Mouse (Mus musculus) testis, adult 2 months (tissue): Measurements from ENCODE around the gene Ttc37.

ENCODE experiments used
- CTCF ChIP-seq: fragments of 200-500 bp; IDR thresholded peaks from 2 replicates; pipeline ENCODE4 v1.5.1; 2012; ENCODE audit warnings: low read depth, mild to moderate bottlenecking, inconsistent platforms, low read length, moderate library complexity; ENCODE audit not compliant: control insufficient read depth, insufficient read depth, insufficient replicate concordance
- POLR2A ChIP-seq: fragments of 200-500 bp; IDR thresholded peaks from 2 replicates; pipeline ENCODE4 v1.6.1; 2012; ENCODE audit warnings: low read depth, mild to moderate bottlenecking, inconsistent platforms, low read length, moderate library complexity; ENCODE audit not compliant: control insufficient read depth

- TF ChIP-seq POLR2A: no peak
- no peak for TF ChIP-seq CTCF
Observed at GRCm38 (mm10) chr13:76157508-76157907, 59.0 kb downstream of the Ttc37 start.
